Mouse (Mus musculus): Measurements from ENCODE around the gene Marveld1. TPM values are rescaled to one million over a fixed set of nuclear protein-coding genes. Genes with fewer than 3 reads are reported as not detected.

The Marveld1 gene
- total RNA-seq, 2 experiments from 2014 or later, result 22.2 to 24.0 TPM

GRCm38 (mm10) chr19:42138517-42139285 is 8.5 kb upstream of the Marveld1 start:
- intact Hi-C loops (cut with DNase I), result no loop called here
- no peak for DNase-seq

GRCm38 (mm10) chr19:42139724-42140517 is 7.3 kb upstream of the Marveld1 start:
- intact Hi-C loops (cut with DNase I), result no loop called here
- DNase-seq, result no peak

- intact Hi-C loops (cut with DNase I), result loop anchor here (2.0 kb wide), 1 partner anchor 13 kb away; the partner anchor contains the start of gene Avpi1
- DNase-seq, result no peak
Observed at GRCm38 (mm10) chr19:42141998-42142397, 5.2 kb upstream of the Marveld1 start.

- intact Hi-C loops (cut with DNase I), result loop anchor here (2.0 kb wide), 1 partner anchor 14 kb away; the partner anchor contains the start of gene Avpi1
- no peak for DNase-seq
Observed at GRCm38 (mm10) chr19:42142757-42143156, 4.4 kb upstream of the Marveld1 start.

- no peak for DNase-seq
- intact Hi-C loops (cut with DNase I), result loop anchor here (1.0 kb wide), 1 partner anchor 22 kb away; no protein-coding TSS in a partner anchor
Observed at GRCm38 (mm10) chr19:42144067-42144466, 3.1 kb upstream of the Marveld1 start.

GRCm38 (mm10) chr19:42144541-42145167 is 2.5 kb upstream of the Marveld1 start:
- peak; percentile 85 to 93 for DNase-seq
- intact Hi-C loops (cut with DNase I), result loop anchor here (1.0 kb wide), 1 partner anchor 22 kb away; no protein-coding TSS in a partner anchor

GRCm38 (mm10) chr19:42145210-42145609 is 2.0 kb upstream of the Marveld1 start:
- DNase-seq, result no peak
- intact Hi-C loops (cut with DNase I), result no loop called here

GRCm38 (mm10) chr19:42145731-42146130 is 1.5 kb upstream of the Marveld1 start:
- no peak for DNase-seq
- intact Hi-C loops (cut with DNase I), result no loop called here

- DNase-seq, result peak in 1 of 2 experiments; percentile 26
- intact Hi-C loops (cut with DNase I), result no loop called here
Observed at GRCm38 (mm10) chr19:42146276-42147010, 757 bp upstream of the Marveld1 start.

GRCm38 (mm10) chr19:42147769-42148568 is 769 bp downstream of the Marveld1 start:
- intact Hi-C loops (cut with DNase I), result no loop called here
- DNase-seq, result peak; percentile 69 to 77

- DNase-seq, result no peak
- intact Hi-C loops (cut with DNase I), result no loop called here
Observed at GRCm38 (mm10) chr19:42148569-42148860, 1.3 kb downstream of the Marveld1 start.

GRCm38 (mm10) chr19:42151990-42152389 is 4.8 kb downstream of the Marveld1 start:
- DNase-seq, result peak; percentile 89 to 91
- intact Hi-C loops (cut with DNase I), result loop anchor here (2.0 to 5.0 kb wide), 2 partner anchors 61 to 115 kb away; partner anchors contain the start of genes Ankrd2 and Pi4k2a

- intact Hi-C loops (cut with DNase I), result no loop called here
- no peak for DNase-seq
Observed at GRCm38 (mm10) chr19:42157493-42158237, 10.5 kb downstream of the Marveld1 start.

GRCm38 (mm10) chr19:42158246-42159017 is 11.2 kb downstream of the Marveld1 start:
- intact Hi-C loops (cut with DNase I), result no loop called here

GRCm38 (mm10) chr19:42163764-42164163 is 16.6 kb downstream of the Marveld1 start, which contains the start of gene Zfyve27:
Gene Zfyve27 (plus strand): TSS chr19:42163951.
- DNase-seq, result no peak
- intact Hi-C loops (cut with DNase I), result no loop called here

More at GRCm38 (mm10) chr19:42158246-42159017, 11.2 kb downstream of the Marveld1 start:
- DNase-seq, result no peak

GRCm38 (mm10) chr19:42164188-42164587 is 17.0 kb downstream of the Marveld1 start:
- DNase-seq, result no peak
- intact Hi-C loops (cut with DNase I), result no loop called here

GRCm38 (mm10) chr19:42166130-42166529 is 18.9 kb downstream of the Marveld1 start:
- intact Hi-C loops (cut with DNase I), result loop anchor here (1.0 to 5.0 kb wide), 4 partner anchors 22 to 129 kb away; partner anchors contain the start of genes Ankrd2 and Pi4k2a

GRCm38 (mm10) chr19:42166766-42167165 is 19.6 kb downstream of the Marveld1 start:
- intact Hi-C loops (cut with DNase I), result loop anchor here (1.0 to 5.0 kb wide), 4 partner anchors 22 to 129 kb away; partner anchors contain the start of genes Ankrd2 and Pi4k2a
- DNase-seq, result no peak

More at GRCm38 (mm10) chr19:42166130-42166529, 18.9 kb downstream of the Marveld1 start:
- DNase-seq, result peak; percentile 88 to 96
